Mouse (Mus musculus): ENCODE measurements around the gene Phactr2.

Gene Phactr2

DNA sequence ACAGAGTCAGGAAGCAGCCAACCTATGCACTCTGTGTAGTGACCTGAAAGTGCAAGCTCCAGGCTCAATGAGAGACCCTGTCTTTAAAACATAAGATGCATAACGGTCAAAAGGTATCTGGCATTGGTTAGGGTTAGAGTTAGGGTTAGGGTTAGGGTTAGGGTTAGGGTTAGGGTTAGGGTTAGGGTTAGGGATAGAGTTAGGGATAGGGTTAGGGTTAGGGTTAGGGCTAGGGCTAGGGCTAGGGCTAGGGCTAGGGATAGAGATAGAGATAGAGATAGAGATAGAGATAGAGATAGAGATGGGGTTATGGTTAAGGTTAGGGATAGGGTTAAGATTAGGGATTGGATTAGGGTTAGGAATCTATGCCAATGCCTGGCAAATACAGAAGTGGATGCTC, 72.2 kb downstream of the Phactr2 start:
- DNase-seq (ENCODE audit: low spot score in 2 of 2) = no peak

- DNase-seq (ENCODE audit: low spot score in 2 of 2) = no peak
Measured at GRCm38 (mm10) chr10:13395753-13396152, 78.5 kb downstream of the Phactr2 start.

- DNase-seq (ENCODE audit: low spot score in 2 of 2) = no peak
Measured at GRCm38 (mm10) chr10:13394000-13394399, 80.2 kb downstream of the Phactr2 start.

- peak; percentile 12 to 16 for DNase-seq (ENCODE audit: low spot score in 2 of 2)
Measured at GRCm38 (mm10) chr10:13388116-13388922, 85.9 kb downstream of the Phactr2 start.

DNA sequence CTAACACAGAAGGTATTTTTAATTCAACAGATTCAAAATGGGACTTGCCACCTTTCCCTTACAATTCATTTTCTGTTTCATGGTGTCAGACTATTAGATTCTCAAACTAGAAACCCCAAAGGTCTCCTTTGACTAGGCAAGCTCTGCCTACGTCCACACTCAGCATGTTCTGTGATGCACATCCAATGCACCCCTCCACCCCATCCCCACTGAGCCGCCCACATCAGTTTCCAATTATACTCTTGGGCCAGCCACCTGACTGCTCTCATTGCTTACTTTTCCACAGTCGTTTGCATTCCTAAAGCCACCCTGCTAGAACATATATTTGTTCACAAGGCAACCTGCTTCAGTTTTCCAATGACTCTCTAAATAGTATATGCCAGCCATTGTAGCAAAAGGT, 89.3 kb downstream of the Phactr2 start:
- DNase-seq (ENCODE audit: low spot score in 2 of 2) = no peak

GRCm38 (mm10) chr10:13377895-13378294, 96.3 kb downstream of the Phactr2 start:
- no peak for DNase-seq (ENCODE audit: low spot score in 2 of 2)

DNA sequence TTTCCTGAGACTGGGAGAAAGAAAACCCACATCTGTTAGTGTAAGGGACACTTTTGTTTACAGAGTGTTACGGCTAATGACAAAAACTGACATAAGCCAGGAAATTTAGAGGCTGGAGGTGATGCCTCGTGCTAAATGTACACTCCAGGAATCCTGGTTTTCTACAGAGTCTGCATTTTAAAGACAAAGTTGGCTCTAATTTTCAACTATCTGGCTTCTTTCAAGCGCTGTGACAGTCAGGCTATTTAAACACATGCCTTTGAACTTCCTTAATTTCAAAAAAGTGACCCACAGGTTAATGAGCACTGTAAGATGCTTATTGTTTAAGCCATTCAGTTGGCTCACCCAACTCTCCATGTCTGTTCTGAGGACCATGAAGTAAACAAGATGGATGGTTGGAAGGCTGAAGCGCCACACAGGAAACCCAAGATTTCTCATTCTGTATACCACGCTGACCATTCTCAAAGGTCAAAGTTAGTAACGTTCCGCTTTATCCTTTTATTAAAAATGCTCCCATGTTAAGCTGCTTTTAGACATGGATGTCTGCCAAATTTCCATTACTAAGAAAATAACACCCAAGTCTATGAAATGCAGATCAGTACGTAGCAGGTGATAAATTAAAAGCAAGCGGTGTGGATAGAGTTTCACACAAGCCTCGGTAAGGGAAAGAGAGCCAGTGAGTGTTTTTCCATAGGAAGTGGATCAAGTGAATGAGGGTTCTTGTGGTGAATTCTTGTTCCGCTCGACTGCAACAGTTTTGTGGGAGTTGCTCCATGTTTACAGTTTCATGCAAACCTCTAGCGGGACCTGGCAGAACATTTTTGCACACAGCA, 97.6 kb downstream of the Phactr2 start:
- DNase-seq (ENCODE audit: low spot score in 2 of 2) = no peak

DNA sequence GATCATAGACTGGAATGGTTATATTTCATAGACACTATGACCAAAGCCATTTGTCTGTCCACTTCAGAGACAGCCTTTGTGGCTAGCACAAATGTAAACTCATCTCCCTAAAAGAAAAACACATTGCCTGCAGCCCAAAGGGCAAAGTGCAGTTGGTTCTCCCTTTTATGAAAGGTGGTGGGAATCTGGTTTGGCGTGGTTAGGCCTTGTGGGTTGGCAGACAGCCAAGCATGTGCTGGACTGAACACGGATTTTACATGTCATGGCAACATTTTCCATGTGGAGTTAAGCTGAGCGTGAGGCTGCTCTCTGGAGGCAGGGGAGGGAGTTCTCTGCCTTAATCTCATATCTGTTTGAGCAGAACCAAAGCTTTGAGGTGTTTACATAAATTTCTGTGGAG, 98.4 kb downstream of the Phactr2 start:
- peak in 1 of 2 experiments; percentile 8 for DNase-seq (ENCODE audit: low spot score in 2 of 2)

DNA sequence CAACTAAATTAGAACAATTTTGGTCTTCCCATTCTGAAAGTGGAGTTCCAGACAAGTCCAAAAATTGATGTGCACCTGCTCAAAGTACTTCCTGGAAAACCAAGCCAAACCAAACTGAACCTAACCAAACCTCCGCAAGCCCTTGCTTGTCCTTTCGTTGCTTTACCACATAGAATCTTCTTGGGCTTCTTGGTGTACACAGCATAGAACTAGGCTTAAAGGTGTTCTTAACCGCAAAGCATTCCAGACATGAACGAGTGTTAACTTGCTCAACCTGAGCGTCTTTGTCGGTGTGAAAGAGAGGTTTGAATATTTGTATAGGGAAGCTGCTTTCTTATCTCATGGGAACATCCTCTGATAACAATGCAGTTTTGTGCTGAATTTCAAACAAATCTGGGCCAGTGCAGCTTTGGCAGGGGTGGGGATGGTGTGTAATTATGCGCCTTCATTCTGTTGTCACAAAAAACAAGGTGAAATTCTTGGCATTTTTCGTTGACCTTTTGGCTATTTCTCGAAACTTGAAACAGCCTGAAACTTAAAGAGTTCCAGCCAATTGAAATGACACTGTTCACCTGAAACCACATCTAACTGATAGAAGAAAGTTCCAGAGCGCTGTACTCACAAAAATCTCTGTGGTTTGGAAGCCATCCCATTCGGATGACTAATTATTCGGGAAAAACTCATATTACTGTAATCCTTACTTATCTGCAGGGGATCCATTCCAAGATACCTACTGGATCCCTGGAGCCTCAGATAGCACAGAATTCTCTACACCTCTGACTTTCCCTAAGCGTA, 104.4 kb downstream of the Phactr2 start:
- peak in 1 of 2 experiments; percentile 33 for DNase-seq (ENCODE audit: low spot score in 2 of 2)

DNA sequence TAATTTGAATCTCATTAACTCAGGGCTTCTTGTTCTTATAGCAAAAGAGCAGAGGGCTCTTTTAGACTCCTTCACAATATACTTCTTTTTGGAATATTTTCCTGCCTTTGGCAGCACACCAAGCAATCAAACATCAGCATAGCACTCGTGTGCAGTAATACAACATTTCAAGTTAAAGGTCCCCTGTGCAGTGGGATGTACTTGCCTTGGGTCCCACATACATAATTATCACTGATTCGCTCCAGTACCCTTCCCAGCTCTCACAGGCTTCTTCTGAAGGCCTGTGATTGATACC, 110.0 kb downstream of the Phactr2 start:
- no peak for DNase-seq (ENCODE audit: low spot score in 2 of 2)

DNA sequence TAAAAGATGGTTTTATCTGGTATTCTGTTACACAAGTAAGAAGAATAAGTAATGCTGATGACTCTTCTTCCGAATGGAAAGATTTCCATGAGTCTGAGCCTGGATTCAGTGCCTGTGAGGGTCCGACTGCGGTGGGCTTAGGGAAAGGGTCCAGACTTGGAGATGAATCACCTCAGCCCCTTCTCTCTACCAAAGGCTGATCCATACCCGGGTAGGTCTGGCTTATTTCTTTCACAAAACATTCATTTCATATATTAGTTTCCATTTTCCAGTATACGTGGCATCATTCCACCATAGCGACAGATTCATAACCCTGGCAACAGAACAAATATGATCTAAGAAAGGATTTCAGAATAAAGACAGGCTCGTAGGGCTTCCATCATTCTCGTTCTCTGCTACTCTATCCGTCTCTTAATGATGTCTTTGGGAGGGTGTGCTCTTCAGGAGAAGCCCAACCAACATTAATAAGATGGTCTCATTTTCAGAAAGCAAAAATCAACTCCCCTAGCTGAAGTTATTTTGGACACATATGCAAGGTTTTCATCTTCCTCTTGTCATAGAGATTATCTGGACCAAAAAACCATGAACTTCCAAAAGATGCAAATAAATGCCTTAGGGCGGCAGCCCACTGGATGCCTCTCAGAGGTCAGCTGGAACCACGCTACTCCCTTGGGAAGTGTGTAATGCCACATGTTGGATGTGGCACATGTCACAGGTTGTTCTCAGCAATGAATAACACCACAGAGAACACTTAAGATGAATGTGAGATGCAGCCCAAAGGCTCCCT, 110.5 kb downstream of the Phactr2 start:
- DNase-seq (ENCODE audit: low spot score in 2 of 2) = no peak

DNA sequence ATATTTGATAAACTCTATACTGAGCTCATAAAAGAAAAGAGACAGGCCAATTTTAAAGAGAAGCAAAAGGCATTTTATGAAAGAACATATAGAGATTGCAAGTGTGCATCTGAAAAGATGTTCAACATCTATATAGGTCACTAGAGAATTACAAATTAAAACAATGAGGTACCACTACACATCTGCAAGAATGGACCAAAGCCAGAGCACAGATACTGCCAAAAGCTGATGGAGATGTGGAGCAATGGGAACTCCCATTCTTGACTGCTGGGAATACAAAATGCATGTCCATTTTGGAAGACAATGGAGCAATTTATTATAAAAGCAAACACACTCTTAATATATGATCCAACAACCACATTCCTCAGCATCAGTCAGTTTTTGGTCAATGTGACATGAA, 113.3 kb downstream of the Phactr2 start:
- DNase-seq (ENCODE audit: low spot score in 2 of 2) = no peak

- no peak for DNase-seq (ENCODE audit: low spot score in 2 of 2)
Measured at GRCm38 (mm10) chr10:13359846-13360245, 114.4 kb downstream of the Phactr2 start.

GRCm38 (mm10) chr10:13358679-13359078, 115.5 kb downstream of the Phactr2 start:
- DNase-seq (ENCODE audit: low spot score in 2 of 2) = no peak

- no peak for DNase-seq (ENCODE audit: low spot score in 2 of 2)
Measured at GRCm38 (mm10) chr10:13346609-13347290, 127.5 kb downstream of the Phactr2 start.

GRCm38 (mm10) chr10:13340583-13340982, 133.6 kb downstream of the Phactr2 start:
- no peak for DNase-seq (ENCODE audit: low spot score in 2 of 2)

DNA sequence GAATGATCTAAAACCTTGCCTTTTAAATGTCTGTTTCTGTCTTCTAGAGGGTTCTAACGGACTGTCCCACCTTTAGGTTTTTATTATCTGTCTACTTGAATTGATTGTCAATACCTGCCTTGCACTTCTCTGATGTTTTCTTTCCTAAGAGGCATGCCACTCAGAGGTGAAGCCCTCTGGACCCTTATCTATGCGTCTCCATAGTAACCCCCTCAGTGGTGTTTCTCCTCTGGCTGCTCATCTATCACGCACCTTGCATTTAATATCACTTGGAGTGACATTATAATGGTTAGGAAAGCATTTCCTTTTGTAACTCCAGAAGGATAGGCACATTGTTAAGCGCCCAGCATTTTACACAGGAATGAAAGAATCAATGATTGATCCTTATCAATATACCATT, 137.2 kb downstream of the Phactr2 start:
- DNase-seq (ENCODE audit: low spot score in 2 of 2) = no peak

DNA sequence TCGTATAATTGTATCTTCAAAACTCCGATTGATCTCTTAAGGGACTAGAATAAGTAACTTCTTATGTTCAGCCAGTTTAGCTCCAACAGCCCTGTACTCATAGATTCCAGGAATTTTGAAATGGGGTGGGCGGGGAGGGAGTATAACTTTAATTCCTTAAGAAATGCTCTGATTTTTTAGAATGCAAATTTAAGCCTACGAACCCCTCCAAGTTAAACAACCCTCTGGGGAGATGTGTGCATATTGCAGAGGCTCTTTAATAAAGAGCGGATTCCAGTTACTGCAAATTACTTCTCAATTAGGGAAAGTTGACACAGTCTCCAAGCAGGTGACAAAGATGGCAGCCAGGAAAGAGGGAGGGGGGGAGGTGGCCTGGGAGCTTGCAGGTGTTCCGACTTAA, 138.4 kb downstream of the Phactr2 start:
- DNase-seq (ENCODE audit: low spot score in 2 of 2) = no peak

- DNase-seq (ENCODE audit: low spot score in 2 of 2) = no peak
Measured at GRCm38 (mm10) chr10:13335347-13335746, 138.9 kb downstream of the Phactr2 start.

- DNase-seq (ENCODE audit: low spot score in 2 of 2) = no peak
Measured at GRCm38 (mm10) chr10:13333781-13334180, 140.4 kb downstream of the Phactr2 start.

DNA sequence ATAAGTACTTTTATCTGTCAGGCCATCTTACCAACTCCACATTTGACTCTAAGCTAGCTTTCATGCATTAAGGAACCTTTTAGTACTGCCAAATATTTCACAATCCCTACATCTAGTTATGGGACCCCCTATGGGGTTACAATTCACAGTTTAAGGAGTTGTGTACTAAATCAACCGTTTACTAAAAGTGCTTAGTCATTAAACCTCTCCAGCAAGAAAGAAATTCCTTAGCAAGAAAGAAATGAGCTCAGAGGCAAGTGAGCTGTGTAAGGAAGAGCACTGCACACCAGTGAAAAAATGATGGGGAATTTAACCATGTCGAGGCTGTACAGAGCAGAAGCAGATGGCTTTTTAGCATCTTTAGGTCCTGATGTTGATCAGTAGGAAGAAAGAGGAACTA, 141.2 kb downstream of the Phactr2 start:
- DNase-seq (ENCODE audit: low spot score in 2 of 2) = no peak
